Mouse (Mus musculus) testis, adult 2 months (tissue): ENCODE data around the gene Taf7l. TPM values are rescaled to one million over a fixed set of nuclear protein-coding genes. Genes with fewer than 3 reads are reported as not detected.

Experiments used
- H3K27ac ChIP-seq: fragments of 200-500 bp; 2 replicates; pipeline ENCODE4 v1.5.1; 2012; ENCODE audit warnings: low read depth, low read length; ENCODE audit not compliant: control insufficient read depth, insufficient read depth
- H3K27me3 ChIP-seq: fragments of 200-500 bp; 2 replicates; pipeline ENCODE4 v1.6.1; 2012; ENCODE audit warnings: mild to moderate bottlenecking, low read length, moderate library complexity; ENCODE audit not compliant: control insufficient read depth, insufficient read depth
- H3K36me3 ChIP-seq: fragments of 200-500 bp; 2 replicates; pipeline ENCODE4 v1.6.1; 2012; ENCODE audit warnings: mild to moderate bottlenecking, low read length; ENCODE audit not compliant: control insufficient read depth, insufficient read depth
- H3K4me1 ChIP-seq: fragments of 200-500 bp; 2 replicates; pipeline ENCODE4 v1.6.1; 2012; ENCODE audit warnings: low read length; ENCODE audit not compliant: control insufficient read depth, insufficient read depth
- H3K4me3 ChIP-seq: fragments of 200-500 bp; 2 replicates; pipeline ENCODE4 v1.5.1; 2012; ENCODE audit warnings: low read depth, mild to moderate bottlenecking, low read length, moderate library complexity, mixed read lengths; ENCODE audit not compliant: control insufficient read depth
- CTCF ChIP-seq: fragments of 200-500 bp; IDR thresholded peaks from 2 replicates; pipeline ENCODE4 v1.5.1; 2012; ENCODE audit warnings: low read depth, mild to moderate bottlenecking, inconsistent platforms, low read length, moderate library complexity; ENCODE audit not compliant: control insufficient read depth, insufficient read depth, insufficient replicate concordance
- POLR2A ChIP-seq: fragments of 200-500 bp; IDR thresholded peaks from 2 replicates; pipeline ENCODE4 v1.6.1; 2012; ENCODE audit warnings: low read depth, mild to moderate bottlenecking, inconsistent platforms, low read length, moderate library complexity; ENCODE audit not compliant: control insufficient read depth
- polyA plus RNA-seq: library from polyadenylated mRNA; depleted of rRNA; stranded (reverse); fragments of >200 nt; gene quantifications from 2 replicates; pipeline ENCODE4 v1.2.3, GENCODE M21; 2012; rRNA removed

Taf7l gene
- polyA plus RNA-seq, 1 experiment = 11.8 TPM

DNA sequence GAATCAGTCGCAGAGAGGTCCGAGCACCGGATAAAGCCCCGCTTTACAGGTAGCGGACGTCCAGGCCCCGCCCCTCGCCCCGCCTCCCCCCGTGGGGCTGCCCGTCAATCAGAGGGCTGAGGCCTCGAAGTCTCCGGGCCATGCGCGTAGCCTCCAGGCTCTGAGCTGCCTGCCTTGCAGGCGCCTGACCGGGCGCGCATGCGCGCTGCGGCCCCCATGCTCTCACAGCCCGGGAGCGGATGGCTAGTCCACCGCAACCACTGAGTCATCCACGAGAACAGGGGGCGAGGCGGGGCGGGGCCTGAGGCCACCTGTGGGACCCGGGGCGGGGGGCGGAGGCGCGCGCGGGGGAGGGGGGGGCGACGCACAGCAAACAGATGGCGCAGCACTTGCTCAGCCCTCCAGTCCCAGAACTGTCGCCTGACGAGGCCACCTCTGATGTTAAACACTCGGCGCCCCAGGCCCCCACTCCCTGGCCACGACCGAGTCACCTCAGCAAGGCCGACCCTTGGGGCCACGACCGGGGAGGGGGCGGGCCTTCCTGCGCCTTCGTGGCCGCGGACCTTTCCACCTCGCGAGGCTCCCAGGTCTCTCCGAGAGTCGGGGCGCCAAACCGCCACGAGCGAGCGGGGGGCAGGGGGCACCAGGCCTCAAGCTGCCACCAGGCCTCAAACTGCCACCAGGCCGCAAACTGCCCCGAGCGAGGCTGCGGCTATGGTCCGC lies 1.1 kb downstream of the Taf7l start:
- H3K27me3 ChIP-seq = no peaks in the 10 kb centered on the region
- H3K27ac ChIP-seq = peak overlapping the region; percentile 96
- no peak for TF ChIP-seq POLR2A
- TF ChIP-seq CTCF = no peak
- H3K4me3 ChIP-seq = peak overlapping the region; percentile 89
- no peaks in the 10 kb centered on the region for H3K4me1 ChIP-seq
- H3K36me3 ChIP-seq = no peaks in the 10 kb centered on the region

DNA sequence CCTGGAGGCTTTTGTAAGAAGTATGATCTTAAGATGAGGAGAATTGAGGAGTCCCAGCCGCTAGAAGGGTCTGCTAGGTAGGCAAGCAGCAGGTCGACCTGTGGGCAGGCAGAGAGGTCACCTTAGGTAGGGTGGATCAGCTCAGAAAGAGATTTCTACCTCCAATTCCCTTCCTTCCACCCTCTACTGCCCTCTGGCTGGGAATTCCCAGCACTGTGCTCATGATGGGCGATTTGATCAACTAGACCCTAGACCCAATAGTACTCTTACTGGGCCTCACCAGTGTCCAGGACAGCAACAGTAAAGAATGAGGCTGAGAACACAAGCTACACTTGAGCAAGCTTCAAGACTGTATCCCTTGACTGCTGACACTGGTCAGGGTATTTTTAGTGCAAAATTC lies 49.0 kb downstream of the Taf7l start:
- Histone ChIP-seq H3K36me3 (no peaks in the 10 kb centered on the region), H3K27me3 (no peaks in the 10 kb centered on the region), H3K27ac (no peak overlapping the region), H3K4me3 (no peak overlapping the region), H3K4me1 (peaks cover 2% of the 10 kb centered on the region; the same call in 1 of the 2 replicates)
- TF ChIP-seq POLR2A (no peak), CTCF (no peak)

DNA sequence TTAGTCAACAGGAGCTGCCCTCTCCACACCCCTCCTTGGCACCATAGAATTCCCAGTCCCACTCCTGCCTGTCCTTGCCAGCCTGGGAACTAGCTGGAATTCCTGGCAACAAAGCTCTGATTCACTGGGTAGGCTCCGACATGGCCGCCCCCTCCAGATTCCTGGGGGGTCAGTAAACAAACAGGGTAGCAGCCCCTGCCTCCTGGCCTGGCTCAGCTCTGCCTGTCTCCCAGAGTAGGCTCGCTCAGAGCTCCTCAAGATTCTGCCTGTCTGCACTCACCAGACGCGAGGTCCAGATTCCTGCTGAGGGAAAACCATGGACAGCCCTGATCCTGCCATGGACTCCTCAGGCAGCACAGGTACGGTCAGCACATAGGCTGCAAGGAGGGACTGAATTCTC lies 49.5 kb downstream of the Taf7l start:
- TF ChIP-seq CTCF (no peak), POLR2A (no peak)
- peaks cover 2% of the 10 kb centered on the region; the same call in 1 of the 2 replicates for H3K4me1 ChIP-seq
- no peak overlapping the region for H3K4me3 ChIP-seq
- H3K36me3 ChIP-seq = no peaks in the 10 kb centered on the region
- H3K27me3 ChIP-seq = no peaks in the 10 kb centered on the region
- no peak overlapping the region for H3K27ac ChIP-seq

DNA sequence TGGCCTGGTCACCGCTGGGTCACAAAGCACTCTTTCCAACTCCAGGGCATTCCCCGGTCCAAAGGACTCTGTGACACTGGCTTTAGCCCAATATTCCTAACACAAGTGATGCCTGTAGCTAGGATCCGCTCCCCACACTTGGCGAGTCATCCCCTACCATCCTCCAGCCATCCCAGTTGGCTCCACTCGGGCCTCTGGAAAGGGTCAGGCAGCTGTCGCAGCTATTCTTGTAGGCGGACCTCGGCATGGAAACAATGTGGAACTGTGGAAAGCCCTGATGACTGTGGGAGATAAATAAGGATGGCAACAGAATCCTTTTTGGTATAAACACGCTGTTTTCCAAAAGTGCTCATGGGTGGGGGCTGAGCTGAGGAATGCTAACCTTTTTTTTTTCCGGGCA lies 50.5 kb downstream of the Taf7l start:
- no peak overlapping the region for H3K4me3 ChIP-seq
- TF ChIP-seq CTCF = no peak
- TF ChIP-seq POLR2A = no peak
- no peaks in the 10 kb centered on the region for H3K27me3 ChIP-seq
- peaks cover 2% of the 10 kb centered on the region; the same call in 1 of the 2 replicates for H3K4me1 ChIP-seq
- no peak overlapping the region for H3K27ac ChIP-seq
- H3K36me3 ChIP-seq = no peaks in the 10 kb centered on the region

DNA sequence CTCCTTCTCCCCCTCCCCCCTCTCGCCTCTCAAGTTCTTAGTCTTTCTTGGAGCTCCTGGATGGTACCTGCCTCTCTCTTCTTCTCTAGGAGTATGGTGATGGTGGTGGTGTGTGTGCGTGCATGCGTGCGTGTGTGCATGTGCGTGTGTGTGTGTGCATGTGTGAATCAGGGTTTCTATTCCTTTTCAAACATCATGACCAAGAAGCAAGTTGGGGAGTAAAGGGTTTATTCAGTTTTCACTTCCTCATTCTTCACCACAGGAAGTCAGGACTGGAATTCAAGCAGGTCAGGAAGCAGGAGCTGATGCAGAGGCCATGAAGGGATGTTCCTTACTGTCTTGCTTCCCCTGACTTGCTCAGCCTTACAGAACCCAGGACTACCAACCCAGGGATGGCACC lies 52.0 kb downstream of the Taf7l start:
- no peaks in the 10 kb centered on the region for H3K36me3 ChIP-seq
- H3K4me3 ChIP-seq = no peak overlapping the region
- H3K27ac ChIP-seq = no peak overlapping the region
- H3K4me1 ChIP-seq = peaks cover 2% of the 10 kb centered on the region; the same call in 1 of the 2 replicates
- no peak for TF ChIP-seq CTCF
- no peak for TF ChIP-seq POLR2A
- H3K27me3 ChIP-seq = no peaks in the 10 kb centered on the region

DNA sequence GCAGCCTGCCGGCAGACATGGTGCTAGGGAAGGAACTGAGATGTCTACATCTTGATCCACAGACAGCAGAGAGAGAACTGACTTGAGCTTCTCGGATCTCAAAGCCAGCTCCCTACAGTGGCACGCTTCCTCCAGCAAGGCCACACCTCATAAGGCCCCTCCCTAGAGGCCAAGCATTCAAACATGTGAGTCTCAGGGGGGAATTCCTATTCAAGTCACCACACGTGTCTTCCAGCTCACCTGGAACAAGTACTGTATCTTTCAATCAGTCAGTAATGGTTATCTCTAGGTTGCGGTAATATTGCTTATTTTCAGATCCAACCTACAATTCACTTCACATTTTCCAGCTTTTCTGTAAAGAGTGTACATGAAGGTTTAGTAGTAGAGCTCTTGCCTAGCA lies 56.2 kb downstream of the Taf7l start:
- no peak overlapping the region for H3K4me3 ChIP-seq
- H3K4me1 ChIP-seq = no peaks in the 10 kb centered on the region
- no peak overlapping the region for H3K27ac ChIP-seq
- TF ChIP-seq POLR2A = no peak
- TF ChIP-seq CTCF = no peak
- no peaks in the 10 kb centered on the region for H3K36me3 ChIP-seq
- H3K27me3 ChIP-seq = no peaks in the 10 kb centered on the region

DNA sequence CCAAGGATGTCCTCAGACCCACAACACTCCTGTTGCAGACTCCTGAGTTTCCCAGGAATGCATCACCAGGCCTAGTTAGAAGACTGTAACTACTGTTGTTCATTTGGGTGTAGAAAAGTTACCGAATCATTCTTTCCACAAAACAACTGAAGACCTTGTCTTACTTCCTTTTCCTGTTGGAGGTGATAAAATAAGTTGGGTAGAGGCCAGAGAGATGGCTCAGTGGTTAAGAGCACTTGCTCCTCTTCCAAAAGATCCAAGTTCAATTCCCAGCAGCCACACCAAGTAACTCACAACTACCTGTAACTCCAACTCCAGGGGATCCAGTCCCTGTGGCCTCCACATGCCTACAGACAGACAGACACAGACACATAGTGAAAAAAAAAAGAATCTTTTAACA lies 64.2 kb downstream of the Taf7l start:
- H3K27ac ChIP-seq = no peak overlapping the region
- TF ChIP-seq POLR2A (no peak), CTCF (no peak)
- no peak overlapping the region for H3K4me3 ChIP-seq
- no peaks in the 10 kb centered on the region for H3K4me1 ChIP-seq
- H3K36me3 ChIP-seq = no peaks in the 10 kb centered on the region
- H3K27me3 ChIP-seq = no peaks in the 10 kb centered on the region

Other genes with a start within 250 kb of the Taf7l start
- 1.7 and 2.4 TPM in 2 replicates for gene Trmt2b, start 199.5 kb downstream of the Taf7l start, polyA plus RNA-seq
- gene Tmem35a, start 181.3 kb downstream of the Taf7l start, polyA plus RNA-seq = 7.0 and 13.6 TPM in 2 replicates
- 2.3 and 3.1 TPM in 2 replicates for gene Cenpi, start 168.4 kb downstream of the Taf7l start, polyA plus RNA-seq
- gene Drp2, start 71.9 kb downstream of the Taf7l start, polyA plus RNA-seq = 2.2 and 2.9 TPM in 2 replicates
- 0.57 and 0.64 TPM in 2 replicates for gene Timm8a1, start 65.4 kb upstream of the Taf7l start, polyA plus RNA-seq
- gene Btk, start 107.1 kb upstream of the Taf7l start, polyA plus RNA-seq = 0.17 and 0.20 TPM in 2 replicates
- gene Rpl36a, start 109.2 kb upstream of the Taf7l start, polyA plus RNA-seq = 22.6 and 26.1 TPM in 2 replicates
- gene Gla, start 124.6 kb upstream of the Taf7l start, polyA plus RNA-seq = 0.73 and 0.80 TPM in 2 replicates
- gene Hnrnph2, start 124.7 kb upstream of the Taf7l start, polyA plus RNA-seq = 4.8 and 6.4 TPM in 2 replicates
- 0.17 and 0.28 TPM in 2 replicates for gene Armcx4, start 210.0 kb upstream of the Taf7l start, polyA plus RNA-seq
- 0.70 and 1.1 TPM in 2 replicates for gene Armcx1, start 241.5 kb upstream of the Taf7l start, polyA plus RNA-seq